Comparison of ENCODE assay signal across 14 mouse cellular contexts in genomic region chr2:32176848-32177247, GRCm38 (mm10). TPM values are rescaled to one million over a fixed set of nuclear protein-coding genes. Genes with fewer than 3 reads are reported as not detected.
A peak's percentile ranks its signal among the peaks of the same experiment; 100 is the strongest.
DNase-seq lines count a peak whose midpoint lies in the region; ATAC-seq and TF ChIP-seq lines count a peak whose summit lies in the region.
"Had no signal": no experiment of that assay in that cellular context is flagged by ENCODE, and none has a peak within 500 bp of the region (broad histone marks: within the 10 kb centered on the region; RNA-seq: fewer than 3 reads in every experiment).

No protein-coding gene starts in this region.

- TF ChIP-seq CTCF in midbrain, postnatal 0 days (IDR thresholded peaks at IDR 0.05), result no peak

- H3K4me1 ChIP-seq in embryonic facial prominence, embryonic 14.5 days (ENCODE audit: control insufficient read depth, insufficient read depth, low read length), result peaks cover 53% of the 10 kb centered on the region
- H3K4me1 ChIP-seq in embryonic facial prominence, embryonic 10.5 days, result peaks cover 77% of the 10 kb centered on the region
- peaks cover 82% of the 10 kb centered on the region for H3K4me1 ChIP-seq in kidney, embryonic 15.5 days
- peaks cover 46% of the 10 kb centered on the region for H3K4me1 ChIP-seq in midbrain, embryonic 14.5 days (ENCODE audit: control insufficient read depth, insufficient read depth, low read length)
- H3K4me1 ChIP-seq in midbrain, postnatal 0 days (ENCODE audit: insufficient read depth, low read length), result peaks cover 19% of the 10 kb centered on the region
- peaks cover 89% of the 10 kb centered on the region for H3K4me1 ChIP-seq in neural tube, embryonic 15.5 days

- no peak for DNase-seq in embryonic facial prominence, embryonic 14.5 days (ENCODE audit: low spot score)
- DNase-seq in embryonic facial prominence, embryonic 10.5 days (ENCODE audit: low spot score), result no peak
- DNase-seq in kidney, adult 8-10 months, result no peak
- no peak for DNase-seq in midbrain, embryonic 14.5 days
- no peak for DNase-seq in midbrain, postnatal 0 days (ENCODE audit: low spot score)
- no peak for DNase-seq in ovary, postnatal 36 days (ENCODE audit: low spot score)
- DNase-seq: B cell, adult 2 months; gastrocnemius, postnatal 14 days; lung, adult 2 months; thymus, postnatal 25 days had no signal

- H3K27me3 ChIP-seq in embryonic facial prominence, embryonic 14.5 days (replicated peaks; ENCODE audit: control insufficient read depth, insufficient read depth, low read length), result no peaks in the 10 kb centered on the region
- H3K27me3 ChIP-seq in embryonic facial prominence, embryonic 10.5 days (replicated peaks; ENCODE audit: low read depth, poor library complexity, severe bottlenecking), result no peaks in the 10 kb centered on the region
- no peaks in the 10 kb centered on the region for H3K27me3 ChIP-seq in kidney, embryonic 15.5 days
- H3K27me3 ChIP-seq in midbrain, embryonic 14.5 days (ENCODE audit: control insufficient read depth, insufficient read depth, low read length), result no peaks in the 10 kb centered on the region
- no peaks in the 10 kb centered on the region for H3K27me3 ChIP-seq in midbrain, postnatal 0 days (ENCODE audit: insufficient read depth, low read length)
- no peaks in the 10 kb centered on the region for H3K27me3 ChIP-seq in neural tube, embryonic 15.5 days (replicated peaks)

- H3K9me3 ChIP-seq in embryonic facial prominence, embryonic 14.5 days (ENCODE audit: control insufficient read depth, low read length), result no peaks in the 10 kb centered on the region
- H3K9me3 ChIP-seq in embryonic facial prominence, embryonic 10.5 days, result no peaks in the 10 kb centered on the region
- H3K9me3 ChIP-seq in kidney, embryonic 15.5 days (replicated peaks), result no peaks in the 10 kb centered on the region
- no peaks in the 10 kb centered on the region for H3K9me3 ChIP-seq in midbrain, embryonic 14.5 days (ENCODE audit: control insufficient read depth, low read length)
- H3K9me3 ChIP-seq in midbrain, postnatal 0 days (ENCODE audit: low read length), result no peaks in the 10 kb centered on the region
- H3K9me3 ChIP-seq in neural tube, embryonic 15.5 days (replicated peaks), result no peaks in the 10 kb centered on the region

- H3K4me3 ChIP-seq in embryonic facial prominence, embryonic 14.5 days (ENCODE audit: low read depth, low read length), result no peak overlapping the region
- H3K4me3 ChIP-seq in embryonic facial prominence, embryonic 10.5 days, result no peak overlapping the region
- H3K4me3 ChIP-seq in kidney, embryonic 15.5 days (replicated peaks), result no peak overlapping the region
- no peak overlapping the region for H3K4me3 ChIP-seq in midbrain, embryonic 14.5 days (replicated peaks; ENCODE audit: low read depth, low read length)
- H3K4me3 ChIP-seq in midbrain, postnatal 0 days (ENCODE audit: low read depth, low read length), result no peak overlapping the region
- H3K4me3 ChIP-seq in neural tube, embryonic 15.5 days (replicated peaks), result no peak overlapping the region

- H3K9ac ChIP-seq in embryonic facial prominence, embryonic 14.5 days (ENCODE audit: low read depth, low read length), result peak overlapping the region; percentile 25; the same call in 1 of the 2 replicates
- H3K9ac ChIP-seq in kidney, embryonic 15.5 days, result no peak overlapping the region
- H3K9ac ChIP-seq in midbrain, embryonic 14.5 days (replicated peaks; ENCODE audit: low read length), result no peak overlapping the region; the same call in 1 of the 2 replicates
- H3K9ac ChIP-seq in midbrain, postnatal 0 days (replicated peaks; ENCODE audit: low read length, poor library complexity, severe bottlenecking), result no peak overlapping the region
- no peak overlapping the region for H3K9ac ChIP-seq in neural tube, embryonic 15.5 days (replicated peaks)

- WGBS in embryonic facial prominence, embryonic 14.5 days, result 51% methylated on average over 3 of the region's 3 CpGs
- 47% methylated on average over 3 of the region's 3 CpGs for WGBS in embryonic facial prominence, embryonic 10.5 days
- 43% methylated on average over 3 of the region's 3 CpGs for WGBS in kidney, embryonic 15.5 days
- 34% methylated on average over 3 of the region's 3 CpGs for WGBS in midbrain, embryonic 14.5 days
- WGBS in midbrain, postnatal 0 days, result 35% methylated on average over 3 of the region's 3 CpGs
- 29% methylated on average over 3 of the region's 3 CpGs for WGBS in neural tube, embryonic 15.5 days

- no peak for ATAC-seq in embryonic facial prominence, embryonic 14.5 days (ENCODE audit: low read depth)
- no peak for ATAC-seq in kidney, embryonic 15.5 days (replicated peaks; ENCODE audit: low FRiP score)
- no peak for ATAC-seq in midbrain, embryonic 14.5 days (ENCODE audit: low FRiP score, low TSS enrichment)
- no peak for ATAC-seq in midbrain, postnatal 0 days (ENCODE audit: low FRiP score)
- ATAC-seq in neural tube, embryonic 15.5 days (ENCODE audit: low FRiP score), result no peak
- ATAC-seq: activated CD4-positive, CD25-positive, alpha-beta regulatory T cell, adult 4 months; forebrain, embryonic 16.5 days had no signal

- H3K27ac ChIP-seq in embryonic facial prominence, embryonic 14.5 days (replicated peaks; ENCODE audit: low read depth, low read length), result no peak overlapping the region; the same call in 1 of the 2 replicates
- H3K27ac ChIP-seq in embryonic facial prominence, embryonic 10.5 days (replicated peaks), result no peak overlapping the region
- H3K27ac ChIP-seq in kidney, embryonic 15.5 days, result peak overlapping the region; percentile 30; the same call in 1 of the 2 replicates
- 0 out of 2 replicates have a peak overlapping the region, but pooled peaks have one; percentile 2 for H3K27ac ChIP-seq in midbrain, embryonic 14.5 days (replicated peaks; ENCODE audit: low read depth, low read length)
- H3K27ac ChIP-seq in midbrain, postnatal 0 days (ENCODE audit: low read depth, low read length), result no peak overlapping the region
- peak overlapping the region; percentile 4; the same call in 1 of the 2 replicates for H3K27ac ChIP-seq in neural tube, embryonic 15.5 days (replicated peaks)

- H3K4me2 ChIP-seq in embryonic facial prominence, embryonic 14.5 days (ENCODE audit: low read depth, low read length), result no peak overlapping the region
- H3K4me2 ChIP-seq in kidney, embryonic 15.5 days, result no peak overlapping the region
- H3K4me2 ChIP-seq in midbrain, embryonic 14.5 days (ENCODE audit: low read length), result no peak overlapping the region
- no peak overlapping the region for H3K4me2 ChIP-seq in midbrain, postnatal 0 days (ENCODE audit: low read depth, low read length, poor library complexity, severe bottlenecking)
- no peak overlapping the region for H3K4me2 ChIP-seq in neural tube, embryonic 15.5 days

- H3K36me3 ChIP-seq in embryonic facial prominence, embryonic 14.5 days (ENCODE audit: control insufficient read depth, insufficient read depth, low read length), result no peaks in the 10 kb centered on the region
- peaks cover 32% of the 10 kb centered on the region for H3K36me3 ChIP-seq in embryonic facial prominence, embryonic 10.5 days (replicated peaks)
- H3K36me3 ChIP-seq in kidney, embryonic 15.5 days, result no peaks in the 10 kb centered on the region
- no peaks in the 10 kb centered on the region for H3K36me3 ChIP-seq in midbrain, embryonic 14.5 days (ENCODE audit: control insufficient read depth, insufficient read depth, low read length)
- no peaks in the 10 kb centered on the region for H3K36me3 ChIP-seq in midbrain, postnatal 0 days (ENCODE audit: insufficient read depth, low read length)
- H3K36me3 ChIP-seq in neural tube, embryonic 15.5 days, result no peaks in the 10 kb centered on the region

RNA-seq across cellular contexts. Expression of gene Prrc2b, which starts 26.0 kb away (rescaled TPM):
- polyA plus RNA-seq in embryonic facial prominence, embryonic 14.5 days (2014; fragmentation: Nextera tagmentation; extraction: Ambion mirVana), result 63.0 and 66.0 TPM in 2 replicates
- 60.0 and 69.9 TPM in 2 replicates for polyA plus RNA-seq in embryonic facial prominence, embryonic 10.5 days (2016; fragmentation: Nextera tagmentation; extraction: Ambion mirVana)
- polyA plus RNA-seq in kidney, embryonic 15.5 days (2015; fragmentation: Nextera tagmentation; extraction: Ambion mirVana), result 49.2 and 49.7 TPM in 2 replicates
- 121 and 141 TPM in 2 replicates for polyA plus RNA-seq in midbrain, embryonic 14.5 days (2014; fragmentation: Nextera tagmentation; extraction: Ambion mirVana)
- 164 and 215 TPM in 2 replicates for total RNA-seq in midbrain, postnatal 0 days (2014; rRNA removed)
- polyA plus RNA-seq in midbrain, postnatal 0 days (2015; fragmentation: Nextera tagmentation; extraction: Ambion mirVana), result 51.5 and 65.9 TPM in 2 replicates
- 56.6 and 59.9 TPM in 2 replicates for polyA plus RNA-seq in neural tube, embryonic 15.5 days (2015; fragmentation: Nextera tagmentation; extraction: Ambion mirVana)

RNA-seq across cellular contexts. Expression of gene Pomt1, which starts 59.5 kb away (rescaled TPM):
- polyA plus RNA-seq in embryonic facial prominence, embryonic 14.5 days (2014; fragmentation: Nextera tagmentation; extraction: Ambion mirVana), result 20.2 and 26.5 TPM in 2 replicates
- 22.4 and 22.5 TPM in 2 replicates for polyA plus RNA-seq in embryonic facial prominence, embryonic 10.5 days (2016; fragmentation: Nextera tagmentation; extraction: Ambion mirVana)
- 28.7 and 31.6 TPM in 2 replicates for polyA plus RNA-seq in kidney, embryonic 15.5 days (2015; fragmentation: Nextera tagmentation; extraction: Ambion mirVana)
- 28.3 and 33.2 TPM in 2 replicates for polyA plus RNA-seq in midbrain, embryonic 14.5 days (2014; fragmentation: Nextera tagmentation; extraction: Ambion mirVana)
- total RNA-seq in midbrain, postnatal 0 days (2014; rRNA removed), result 48.6 and 48.9 TPM in 2 replicates
- 21.5 and 23.5 TPM in 2 replicates for polyA plus RNA-seq in midbrain, postnatal 0 days (2015; fragmentation: Nextera tagmentation; extraction: Ambion mirVana)
- 30.7 and 30.9 TPM in 2 replicates for polyA plus RNA-seq in neural tube, embryonic 15.5 days (2015; fragmentation: Nextera tagmentation; extraction: Ambion mirVana)

Comparison
In these comparisons a context has a peak if more than half of its experiments do, and no peak if none do; other contexts are left out.
1. H3K27ac ChIP-seq: peak in kidney, embryonic 15.5 days (single experiment), midbrain, embryonic 14.5 days (single experiment) and neural tube, embryonic 15.5 days (single experiment); none in embryonic facial prominence, embryonic 14.5 days (single experiment), embryonic facial prominence, embryonic 10.5 days (single experiment) and midbrain, postnatal 0 days (single experiment).